Mouse (Mus musculus) limb, embryonic 10.5 days (tissue): ENCODE results near the gene Lzic. TPM values are rescaled to one million over a fixed set of nuclear protein-coding genes. Genes with fewer than 3 reads are reported as not detected.
A peak's percentile ranks its signal among the peaks of the same experiment; 100 is the strongest.

Experiments
- DNase-seq: peaks from one replicate; pipeline ENCODE4 v3.0.0-alpha.2; 2017; ENCODE audit warnings: low spot score
- H3K27ac ChIP-seq: fragments of 300-500 bp; sonication (generic); 2 replicates; pipeline ENCODE4 v1.5.1; 2016; ENCODE audit warnings: mild to moderate bottlenecking
- H3K27me3 ChIP-seq: fragments of 300-500 bp; sonication (generic); 2 replicates; pipeline ENCODE4 v1.6.1; 2016; ENCODE audit warnings: low read depth, mild to moderate bottlenecking; ENCODE audit not compliant: poor library complexity, severe bottlenecking
- H3K36me3 ChIP-seq: fragments of 300-500 bp; sonication (generic); 2 replicates; pipeline ENCODE4 v1.6.1; 2016; ENCODE audit warnings: mild to moderate bottlenecking, moderate library complexity
- H3K4me1 ChIP-seq: fragments of 300-500 bp; sonication (generic); 2 replicates; pipeline ENCODE4 v1.6.1; 2016
- H3K4me3 ChIP-seq: fragments of 300-500 bp; sonication (generic); 2 replicates; pipeline ENCODE4 v1.5.1; 2016; ENCODE audit warnings: mild to moderate bottlenecking, moderate library complexity
- H3K9me3 ChIP-seq: fragments of 300-500 bp; sonication (generic); replicated peaks from 2 replicates; pipeline ENCODE4 v1.6.1; 2016; ENCODE audit warnings: mild to moderate bottlenecking
- WGBS: fragments of 180-500 bp; shearing (Covaris S2); methylation state at CpG from one replicate; pipeline ENCODE4 v1.1.7; 2016; 5-methylcytosine and 5-hydroxymethylcytosine counted together
- polyA plus RNA-seq: library from polyadenylated mRNA; unstranded; fragments of >200 nt; fragmentation: Nextera tagmentation; extraction: Ambion mirVana; gene quantifications from 2 replicates; pipeline ENCODE4 v1.2.1, GENCODE M21; 2016

The Lzic gene
- polyA plus RNA-seq, 1 experiment from 2014 or later, result 55.1 TPM

- 4% methylated on average over 51 of the region's 52 CpGs for WGBS
- Histone ChIP-seq H3K36me3 (0 out of 2 replicates have a peak, but pooled peaks cover 15% of the 10 kb centered on the region), H3K4me3 (peak overlapping the region; percentile 92), H3K9me3 (no peaks in the 10 kb centered on the region), H3K27ac (peak overlapping the region; percentile 92), H3K27me3 (no peaks in the 10 kb centered on the region), H3K4me1 (peaks cover 47% of the 10 kb centered on the region)
- DNase-seq, result peak; percentile 56
Observed at GRCm38 (mm10) chr4:149518351-149519220, 33.6 kb downstream of the Lzic start.

GRCm38 (mm10) chr4:149521258-149521657 lies 36.2 kb downstream of the Lzic start:
- Histone ChIP-seq H3K27ac (no peak overlapping the region), H3K27me3 (no peaks in the 10 kb centered on the region), H3K36me3 (0 out of 2 replicates have a peak, but pooled peaks cover 18% of the 10 kb centered on the region), H3K4me1 (peaks cover 68% of the 10 kb centered on the region), H3K4me3 (no peak overlapping the region), H3K9me3 (no peaks in the 10 kb centered on the region)
- 86% methylated on average over 10 of the region's 10 CpGs for WGBS
- DNase-seq, result no peak

DNA sequence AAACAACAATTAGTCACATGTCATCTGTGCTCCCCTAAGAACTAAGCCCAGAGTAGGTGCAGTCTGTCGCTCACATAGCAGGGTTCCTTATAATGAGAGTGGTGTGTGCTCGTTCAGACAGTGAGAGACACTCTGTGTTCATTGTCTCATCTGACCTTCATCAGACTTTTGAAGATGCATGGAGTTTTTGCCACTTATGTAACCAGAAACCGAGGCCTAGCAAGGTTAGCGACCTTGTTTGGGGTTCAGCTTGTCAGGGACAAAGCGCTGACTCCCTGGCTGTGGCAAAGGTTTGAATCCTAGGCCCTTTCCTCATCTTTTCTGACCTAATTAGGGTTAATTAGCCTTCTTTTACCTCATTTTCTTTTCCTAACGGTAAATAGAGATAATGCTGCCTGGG lies 38.9 kb downstream of the Lzic start:
- 82% methylated on average over 6 of the region's 6 CpGs for WGBS
- H3K4me1 ChIP-seq, result peaks cover 69% of the 10 kb centered on the region
- H3K27me3 ChIP-seq, result no peaks in the 10 kb centered on the region

GRCm38 (mm10) chr4:149525170-149525569 lies 40.1 kb downstream of the Lzic start:
- Histone ChIP-seq H3K4me3 (no peak overlapping the region), H3K4me1 (peaks cover 65% of the 10 kb centered on the region), H3K27ac (no peak overlapping the region), H3K36me3 (0 out of 2 replicates have a peak, but pooled peaks cover 14% of the 10 kb centered on the region), H3K27me3 (no peaks in the 10 kb centered on the region), H3K9me3 (no peaks in the 10 kb centered on the region)
- WGBS, result 85% methylated on average over 4 of the region's 4 CpGs
- no peak for DNase-seq

More for the DNA sequence above, 38.9 kb downstream of the Lzic start:
- no peak overlapping the region for H3K27ac ChIP-seq
- H3K9me3 ChIP-seq, result no peaks in the 10 kb centered on the region
- 0 out of 2 replicates have a peak, but pooled peaks cover 21% of the 10 kb centered on the region for H3K36me3 ChIP-seq
- no peak overlapping the region for H3K4me3 ChIP-seq
- no peak for DNase-seq

GRCm38 (mm10) chr4:149525811-149526210 lies 40.8 kb downstream of the Lzic start:
- 81% methylated on average over 6 of the region's 6 CpGs for WGBS
- Histone ChIP-seq H3K27me3 (no peaks in the 10 kb centered on the region), H3K4me1 (peaks cover 59% of the 10 kb centered on the region), H3K27ac (peak overlapping the region; percentile 56), H3K36me3 (0 out of 2 replicates have a peak, but pooled peaks cover 13% of the 10 kb centered on the region), H3K9me3 (no peaks in the 10 kb centered on the region), H3K4me3 (0 out of 2 replicates have a peak overlapping the region, but pooled peaks have one; percentile 13)
- no peak for DNase-seq

DNA sequence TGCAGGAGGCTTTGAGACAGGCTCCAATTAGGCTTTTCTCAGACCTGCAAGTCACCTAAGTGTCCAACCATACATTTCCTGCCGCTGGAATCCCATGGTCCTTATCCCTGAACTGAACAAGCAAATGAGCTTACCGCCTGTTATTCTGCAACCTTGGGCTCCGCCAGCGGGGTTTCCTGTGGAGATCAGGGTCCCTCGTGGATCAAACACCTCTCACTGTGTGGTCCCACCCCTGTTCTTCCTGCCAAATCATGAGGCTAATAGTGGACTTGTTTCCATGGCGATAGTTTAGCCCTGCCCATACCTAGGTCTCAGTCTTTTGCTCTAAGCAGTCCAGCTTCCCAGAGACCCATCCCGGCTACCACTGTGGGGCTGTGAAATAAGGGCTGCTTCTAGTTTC lies 41.3 kb downstream of the Lzic start:
- WGBS, result 47% methylated on average over 7 of the region's 7 CpGs
- Histone ChIP-seq H3K4me1 (peaks cover 54% of the 10 kb centered on the region), H3K9me3 (no peaks in the 10 kb centered on the region), H3K36me3 (0 out of 2 replicates have a peak, but pooled peaks cover 13% of the 10 kb centered on the region), H3K27me3 (no peaks in the 10 kb centered on the region), H3K27ac (peak overlapping the region; percentile 56), H3K4me3 (peak overlapping the region; percentile 13; the same call in 1 of the 2 replicates)
- no peak for DNase-seq

GRCm38 (mm10) chr4:149527621-149528354 lies 42.8 kb downstream of the Lzic start:
- WGBS, result 83% methylated on average over 15 of the region's 15 CpGs
- H3K4me1 ChIP-seq, result peaks cover 45% of the 10 kb centered on the region
- H3K9me3 ChIP-seq, result no peaks in the 10 kb centered on the region
- no peak for DNase-seq
- peak overlapping the region; percentile 46; the same call in 1 of the 2 replicates for H3K27ac ChIP-seq
- no peaks in the 10 kb centered on the region for H3K27me3 ChIP-seq
- H3K36me3 ChIP-seq, result peaks cover 13% of the 10 kb centered on the region; the same call in 1 of the 2 replicates
- no peak overlapping the region for H3K4me3 ChIP-seq

DNA sequence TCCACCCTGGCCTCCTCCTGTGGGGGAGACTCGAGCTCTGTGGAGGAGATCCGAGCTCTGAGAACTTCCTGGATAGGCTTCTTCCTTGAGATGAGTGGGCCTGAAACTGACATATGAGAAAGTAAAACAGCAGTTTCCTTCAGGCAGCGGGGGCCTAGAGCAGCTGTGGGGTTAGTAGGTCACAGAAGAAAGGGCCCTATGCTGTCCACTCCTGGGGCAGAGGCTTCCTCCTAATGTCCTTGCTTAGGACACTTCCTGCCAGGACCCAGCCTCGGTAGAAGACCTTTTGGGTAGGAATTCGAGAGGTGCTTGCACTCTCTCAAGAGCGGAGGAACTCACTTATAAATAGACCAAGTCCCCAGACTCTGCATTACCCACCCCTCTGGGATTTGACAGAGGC lies 44.7 kb downstream of the Lzic start:
- 71% methylated on average over 6 of the region's 6 CpGs for WGBS
- Histone ChIP-seq H3K9me3 (no peaks in the 10 kb centered on the region), H3K27ac (no peak overlapping the region), H3K27me3 (no peaks in the 10 kb centered on the region), H3K4me3 (no peak overlapping the region), H3K36me3 (peaks cover 19% of the 10 kb centered on the region; the same call in 1 of the 2 replicates), H3K4me1 (peaks cover 35% of the 10 kb centered on the region)
- DNase-seq, result no peak

GRCm38 (mm10) chr4:149539441-149539840 lies 54.4 kb downstream of the Lzic start:
- 84% methylated on average over 8 of the region's 8 CpGs for WGBS
- no peak for DNase-seq
- H3K9me3 ChIP-seq, result no peaks in the 10 kb centered on the region
- no peaks in the 10 kb centered on the region for H3K27me3 ChIP-seq
- H3K36me3 ChIP-seq, result peaks cover 39% of the 10 kb centered on the region
- H3K27ac ChIP-seq, result no peak overlapping the region
- H3K4me1 ChIP-seq, result peaks cover 28% of the 10 kb centered on the region
- H3K4me3 ChIP-seq, result no peak overlapping the region

GRCm38 (mm10) chr4:149541935-149542334 lies 56.9 kb downstream of the Lzic start:
- no peak for DNase-seq
- Histone ChIP-seq H3K27me3 (no peaks in the 10 kb centered on the region), H3K4me3 (no peak overlapping the region), H3K27ac (no peak overlapping the region), H3K36me3 (peaks cover 45% of the 10 kb centered on the region), H3K9me3 (no peaks in the 10 kb centered on the region), H3K4me1 (peaks cover 23% of the 10 kb centered on the region)
- WGBS, result 73% methylated on average over 5 of the region's 5 CpGs

- H3K36me3 ChIP-seq, result peaks cover 49% of the 10 kb centered on the region
- no peak for DNase-seq
- no peak overlapping the region for H3K4me3 ChIP-seq
- H3K27ac ChIP-seq, result no peak overlapping the region
- no peaks in the 10 kb centered on the region for H3K27me3 ChIP-seq
- H3K9me3 ChIP-seq, result no peaks in the 10 kb centered on the region
- peaks cover 18% of the 10 kb centered on the region for H3K4me1 ChIP-seq
- 84% methylated on average over 12 of the region's 12 CpGs for WGBS
Observed at GRCm38 (mm10) chr4:149542431-149542830, 57.4 kb downstream of the Lzic start.

DNA sequence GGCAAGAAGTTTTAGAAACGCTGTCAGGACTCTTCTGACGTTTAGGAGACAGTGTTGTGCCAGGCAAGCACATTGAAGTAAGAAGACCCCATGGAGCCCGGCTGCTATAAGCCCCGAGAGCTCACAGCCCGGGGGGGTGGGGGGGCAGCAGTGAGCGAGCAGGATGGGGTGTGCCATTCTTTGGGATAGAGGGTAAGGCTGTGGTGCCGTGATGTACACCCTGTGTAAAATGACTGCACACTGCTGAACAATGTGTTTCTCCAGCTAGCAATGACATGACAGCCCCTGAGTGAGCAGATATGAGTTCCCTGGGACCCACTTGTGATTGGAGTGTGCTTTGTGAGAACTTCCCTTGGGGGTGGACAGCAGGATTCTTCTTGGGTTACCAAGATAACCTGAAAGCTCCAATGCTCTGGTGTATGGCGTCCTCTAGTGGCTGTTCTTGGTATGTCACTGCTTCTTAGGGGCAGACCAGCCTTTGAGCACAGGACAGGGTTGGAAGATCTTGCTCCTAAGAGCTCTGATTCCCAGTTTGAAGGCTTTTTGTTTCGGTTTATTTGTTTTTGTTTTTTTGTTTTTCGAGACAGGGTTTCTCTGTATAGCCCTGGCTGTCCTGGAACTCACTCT lies 58.0 kb downstream of the Lzic start:
- H3K36me3 ChIP-seq, result peaks cover 54% of the 10 kb centered on the region
- H3K4me3 ChIP-seq, result no peak overlapping the region
- no peak overlapping the region for H3K27ac ChIP-seq
- peak; percentile 87 for DNase-seq
- no peaks in the 10 kb centered on the region for H3K27me3 ChIP-seq
- 59% methylated on average over 10 of the region's 10 CpGs for WGBS
- peaks cover 14% of the 10 kb centered on the region; the same call in 1 of the 2 replicates for H3K4me1 ChIP-seq
- no peaks in the 10 kb centered on the region for H3K9me3 ChIP-seq
